Mouse (Mus musculus): Measurements from ENCODE around the gene Slc16a10.

Slc16a10 gene

GRCm38 (mm10) chr10:40068595-40068994 lies 73.5 kb downstream of the Slc16a10 start:
- no peak for DNase-seq (ENCODE audit: low read depth, low spot score)

- no peak for DNase-seq (ENCODE audit: low read depth, low spot score)
These were observed 74.5 kb downstream of the Slc16a10 start for GRCm38 (mm10) chr10:40067529-40067928.

- no peak for DNase-seq (ENCODE audit: low read depth, low spot score)
These were observed 75.0 kb downstream of the Slc16a10 start for GRCm38 (mm10) chr10:40067071-40067470.

- no peak for DNase-seq (ENCODE audit: low read depth, low spot score)
These were observed 76.7 kb downstream of the Slc16a10 start for GRCm38 (mm10) chr10:40065357-40065756.

GRCm38 (mm10) chr10:40063291-40063890 lies 78.7 kb downstream of the Slc16a10 start:
- DNase-seq (ENCODE audit: low read depth, low spot score): no peak

GRCm38 (mm10) chr10:40062812-40063211 lies 79.2 kb downstream of the Slc16a10 start:
- DNase-seq (ENCODE audit: low read depth, low spot score): no peak

GRCm38 (mm10) chr10:40061926-40062325 lies 80.1 kb downstream of the Slc16a10 start:
- no peak for DNase-seq (ENCODE audit: low read depth, low spot score)

GRCm38 (mm10) chr10:40058786-40059120 lies 83.3 kb downstream of the Slc16a10 start:
- no peak for DNase-seq (ENCODE audit: low read depth, low spot score)

GRCm38 (mm10) chr10:40058062-40058785 lies 83.8 kb downstream of the Slc16a10 start:
- DNase-seq (ENCODE audit: low read depth, low spot score): no peak

GRCm38 (mm10) chr10:40057615-40058014 lies 84.4 kb downstream of the Slc16a10 start:
- DNase-seq (ENCODE audit: low read depth, low spot score): no peak

GRCm38 (mm10) chr10:40054455-40054854 lies 87.6 kb downstream of the Slc16a10 start:
- no peak for DNase-seq (ENCODE audit: low read depth, low spot score)

GRCm38 (mm10) chr10:40053896-40054295 lies 88.2 kb downstream of the Slc16a10 start:
- DNase-seq (ENCODE audit: low read depth, low spot score): no peak

- peak; percentile 60 for DNase-seq (ENCODE audit: low read depth, low spot score)
These were observed 88.7 kb downstream of the Slc16a10 start for GRCm38 (mm10) chr10:40053257-40053895.

GRCm38 (mm10) chr10:40051997-40052396 lies 90.1 kb downstream of the Slc16a10 start:
- DNase-seq (ENCODE audit: low read depth, low spot score): no peak

GRCm38 (mm10) chr10:40050763-40051162 lies 91.3 kb downstream of the Slc16a10 start:
- no peak for DNase-seq (ENCODE audit: low read depth, low spot score)

GRCm38 (mm10) chr10:40041339-40041738 lies 100.7 kb downstream of the Slc16a10 start:
- no peak for DNase-seq (ENCODE audit: low read depth, low spot score)

GRCm38 (mm10) chr10:40036686-40037560 lies 105.1 kb downstream of the Slc16a10 start:
- DNase-seq (ENCODE audit: low read depth, low spot score): no peak

- no peak for DNase-seq (ENCODE audit: low read depth, low spot score)
These were observed 107.1 kb downstream of the Slc16a10 start for GRCm38 (mm10) chr10:40034956-40035355.

- DNase-seq (ENCODE audit: low read depth, low spot score): no peak
These were observed 109.2 kb downstream of the Slc16a10 start for GRCm38 (mm10) chr10:40032897-40033296.

- no peak for DNase-seq (ENCODE audit: low read depth, low spot score)
These were observed 111.3 kb downstream of the Slc16a10 start for GRCm38 (mm10) chr10:40030716-40031115.

GRCm38 (mm10) chr10:40029610-40030009 lies 112.4 kb downstream of the Slc16a10 start:
- DNase-seq (ENCODE audit: low read depth, low spot score): no peak

- DNase-seq (ENCODE audit: low read depth, low spot score): no peak
These were observed 114.0 kb downstream of the Slc16a10 start for GRCm38 (mm10) chr10:40028091-40028490.
